Mouse (Mus musculus): ENCODE measurements around the gene Exoc4.

GRCm38 (mm10) chr6:33517890-33518410 lies 269.1 kb downstream of the Exoc4 start:
- TF ChIP-seq POLR2A (IDR thresholded peaks at IDR 0.05; ENCODE audit: borderline replicate concordance, extremely low read depth, low read depth, low read length) = no peak
- no peak for TF ChIP-seq CTCF (IDR thresholded peaks at IDR 0.05; ENCODE audit: insufficient read depth, low read length)
